Mouse (Mus musculus) heart, embryonic 10.5 days (tissue): ENCODE measurements around the gene Spats2. TPM values are rescaled to one million over a fixed set of nuclear protein-coding genes. Genes with fewer than 3 reads are reported as not detected.
A peak's percentile ranks its signal among the peaks of the same experiment; 100 is the strongest.

Experiments used
- DNase-seq: peaks from one replicate; pipeline ENCODE4 v3.0.0-alpha.2; 2017; ENCODE audit warnings: low spot score
- H3K27ac ChIP-seq: fragments of 300-500 bp; sonication (generic); 2 replicates; pipeline ENCODE4 v1.5.1; 2016; ENCODE audit warnings: mild to moderate bottlenecking
- H3K27me3 ChIP-seq: fragments of 300-500 bp; sonication (generic); 2 replicates; pipeline ENCODE4 v1.6.1; 2016; ENCODE audit warnings: mild to moderate bottlenecking; ENCODE audit not compliant: poor library complexity, insufficient read depth, severe bottlenecking
- H3K36me3 ChIP-seq: fragments of 300-500 bp; sonication (generic); 2 replicates; pipeline ENCODE4 v1.6.1; 2016; ENCODE audit warnings: mild to moderate bottlenecking, moderate library complexity
- H3K4me1 ChIP-seq: fragments of 300-500 bp; sonication (generic); 2 replicates; pipeline ENCODE4 v1.6.1; 2016; ENCODE audit warnings: mild to moderate bottlenecking
- H3K4me3 ChIP-seq: fragments of 300-500 bp; sonication (generic); 2 replicates; pipeline ENCODE4 v1.5.1; 2016; ENCODE audit warnings: mild to moderate bottlenecking, moderate library complexity
- H3K9me3 ChIP-seq: fragments of 300-500 bp; sonication (generic); 2 replicates; pipeline ENCODE4 v1.6.1; 2016; ENCODE audit warnings: mild to moderate bottlenecking, moderate library complexity
- WGBS: fragments of 180-500 bp; shearing (Covaris S2); methylation state at CpG from one replicate; pipeline ENCODE4 v1.1.7; 2016; 5-methylcytosine and 5-hydroxymethylcytosine counted together
- polyA plus RNA-seq: library from polyadenylated mRNA; unstranded; fragments of >200 nt; fragmentation: Nextera tagmentation; extraction: Ambion mirVana; gene quantifications from 2 replicates; pipeline ENCODE4 v1.2.1, GENCODE M21; 2016

The Spats2 gene
- polyA plus RNA-seq, 1 experiment from 2014 or later, result 58.5 TPM

DNA sequence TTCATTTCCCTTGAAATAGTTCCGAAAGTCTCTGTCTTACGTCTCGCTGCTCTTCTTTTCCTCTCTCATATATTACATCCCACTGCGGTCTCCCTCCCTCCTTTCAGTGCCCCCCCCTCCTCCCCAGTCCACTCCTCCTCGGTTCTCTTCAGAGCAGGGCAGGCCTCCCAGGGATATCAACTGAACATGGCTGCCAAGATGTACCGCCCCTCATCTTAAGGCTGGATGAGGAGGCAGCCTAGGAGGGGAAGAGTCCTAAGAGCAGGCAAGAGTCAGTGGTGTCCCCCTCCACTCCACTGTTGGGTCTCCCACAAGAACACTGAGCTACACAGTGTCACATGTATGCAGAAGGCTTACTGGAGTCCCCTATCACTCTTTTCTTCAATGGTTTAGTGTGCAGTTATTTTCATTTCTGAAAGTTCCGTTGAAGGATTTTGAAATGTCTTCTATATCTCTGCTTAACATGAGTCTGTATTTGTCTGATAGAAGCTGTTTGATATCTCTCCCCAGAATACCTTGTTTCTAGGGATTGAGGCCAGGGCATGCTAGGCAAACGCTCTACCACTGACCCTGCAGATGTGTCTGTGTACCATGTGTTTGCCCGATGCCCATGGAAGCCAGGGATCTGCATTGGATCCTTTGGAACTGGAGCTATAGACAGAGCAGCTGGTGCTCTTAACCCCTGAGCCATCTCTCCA lies 58.6 kb downstream of the Spats2 start:
- no peak overlapping the region for H3K27ac ChIP-seq
- WGBS, result 92% methylated on average over 9 of the region's 9 CpGs
- H3K36me3 ChIP-seq, result peaks cover 94% of the 10 kb centered on the region
- no peak for DNase-seq
- no peaks in the 10 kb centered on the region for H3K4me1 ChIP-seq
- no peaks in the 10 kb centered on the region for H3K27me3 ChIP-seq
- H3K4me3 ChIP-seq, result no peak overlapping the region
- H3K9me3 ChIP-seq, result no peaks in the 10 kb centered on the region

DNA sequence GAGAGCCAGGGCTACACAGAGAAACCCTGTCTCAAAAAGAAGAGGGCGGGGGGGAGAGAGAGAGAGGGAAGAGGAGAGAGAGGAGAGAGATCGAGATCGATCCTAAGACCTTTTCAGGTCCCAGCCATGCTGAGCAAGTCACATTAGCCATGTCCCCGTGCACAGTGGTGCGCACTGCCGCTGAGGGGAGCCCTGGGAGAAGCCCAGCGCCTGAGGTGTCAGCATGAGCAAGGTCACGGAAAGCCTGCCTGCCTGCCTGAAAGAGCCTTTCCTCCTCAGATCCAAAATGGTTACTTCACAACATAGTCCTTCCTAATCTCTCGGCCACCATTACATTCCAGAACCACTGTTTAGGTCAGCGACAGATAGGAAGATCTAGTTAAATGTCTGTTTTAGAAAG lies 68.6 kb downstream of the Spats2 start:
- Histone ChIP-seq H3K27me3 (no peaks in the 10 kb centered on the region), H3K9me3 (no peaks in the 10 kb centered on the region), H3K27ac (no peak overlapping the region), H3K4me3 (no peak overlapping the region), H3K4me1 (no peaks in the 10 kb centered on the region), H3K36me3 (peaks cover 71% of the 10 kb centered on the region)
- 83% methylated on average over 10 of the region's 10 CpGs for WGBS
- DNase-seq, result no peak

DNA sequence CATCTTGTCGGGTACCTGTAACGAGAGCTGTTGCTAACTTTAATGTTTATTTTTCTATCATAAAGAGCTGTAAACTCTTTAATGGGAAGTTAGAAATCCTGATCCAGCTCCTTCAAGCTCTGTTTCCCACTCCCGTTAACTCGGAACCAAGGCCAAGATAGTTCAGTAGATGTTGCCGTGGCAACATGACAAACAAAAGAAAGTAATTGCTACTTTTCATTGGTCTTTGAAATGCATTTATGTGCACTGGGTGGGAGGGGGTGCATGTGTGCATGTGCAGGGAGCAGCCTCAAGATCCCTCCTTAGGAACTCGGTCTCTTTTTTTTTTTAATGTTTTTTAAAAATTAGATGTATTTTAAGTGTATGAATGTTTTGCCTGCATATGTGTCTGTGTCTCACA lies 69.3 kb downstream of the Spats2 start:
- 90% methylated on average over 6 of the region's 6 CpGs for WGBS
- H3K4me1 ChIP-seq, result no peaks in the 10 kb centered on the region
- peaks cover 71% of the 10 kb centered on the region for H3K36me3 ChIP-seq
- H3K9me3 ChIP-seq, result no peaks in the 10 kb centered on the region
- no peak overlapping the region for H3K4me3 ChIP-seq
- no peak overlapping the region for H3K27ac ChIP-seq
- no peak for DNase-seq
- H3K27me3 ChIP-seq, result no peaks in the 10 kb centered on the region

DNA sequence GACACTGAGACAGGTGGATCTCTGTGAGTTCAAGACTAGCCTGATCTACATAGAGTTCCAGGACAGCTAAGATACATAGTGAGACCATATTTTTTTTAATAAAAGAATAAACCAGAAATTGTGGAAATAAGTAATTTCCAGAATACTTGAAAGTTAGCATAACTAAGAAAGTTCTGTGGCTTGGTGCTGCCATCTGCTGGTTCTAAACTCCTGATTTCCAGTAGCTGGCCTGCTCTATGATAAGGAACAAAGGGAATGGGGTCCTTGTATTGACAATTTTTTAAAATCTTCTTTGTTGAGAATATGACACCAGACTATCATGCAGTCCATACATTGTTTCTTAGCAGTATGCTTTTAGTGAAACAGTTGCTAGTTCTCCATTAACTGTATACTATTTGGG lies 73.0 kb downstream of the Spats2 start:
- peaks cover 72% of the 10 kb centered on the region for H3K36me3 ChIP-seq
- H3K27me3 ChIP-seq, result no peaks in the 10 kb centered on the region
- DNase-seq, result no peak
- H3K4me3 ChIP-seq, result no peak overlapping the region
- H3K4me1 ChIP-seq, result no peaks in the 10 kb centered on the region
- no peak overlapping the region for H3K27ac ChIP-seq
- no peaks in the 10 kb centered on the region for H3K9me3 ChIP-seq

- DNase-seq, result no peak
- Histone ChIP-seq H3K4me3 (no peak overlapping the region), H3K4me1 (0 out of 2 replicates have a peak, but pooled peaks cover 3% of the 10 kb centered on the region), H3K9me3 (no peaks in the 10 kb centered on the region), H3K36me3 (peaks cover 84% of the 10 kb centered on the region), H3K27me3 (no peaks in the 10 kb centered on the region), H3K27ac (no peak overlapping the region)
- WGBS, result 83% methylated on average over 8 of the region's 8 CpGs
Measured at GRCm38 (mm10) chr15:99205959-99206358, 80.2 kb downstream of the Spats2 start.

GRCm38 (mm10) chr15:99213183-99213582 lies 87.5 kb downstream of the Spats2 start:
- Histone ChIP-seq H3K36me3 (peaks cover 66% of the 10 kb centered on the region), H3K4me1 (0 out of 2 replicates have a peak, but pooled peaks cover 5% of the 10 kb centered on the region)
- 86% methylated on average over 10 of the region's 10 CpGs for WGBS

GRCm38 (mm10) chr15:99214941-99215340 lies 89.2 kb downstream of the Spats2 start:
- no peak overlapping the region for H3K4me3 ChIP-seq
- no peak for DNase-seq
- H3K27me3 ChIP-seq, result peaks cover 8% of the 10 kb centered on the region
- H3K9me3 ChIP-seq, result no peaks in the 10 kb centered on the region
- H3K36me3 ChIP-seq, result peaks cover 49% of the 10 kb centered on the region
- 65% methylated on average over 2 of the region's 2 CpGs for WGBS
- H3K27ac ChIP-seq, result no peak overlapping the region
- H3K4me1 ChIP-seq, result 0 out of 2 replicates have a peak, but pooled peaks cover 5% of the 10 kb centered on the region

More at GRCm38 (mm10) chr15:99213183-99213582, 87.5 kb downstream of the Spats2 start:
- no peaks in the 10 kb centered on the region for H3K9me3 ChIP-seq
- no peak overlapping the region for H3K4me3 ChIP-seq
- no peak for DNase-seq
- H3K27ac ChIP-seq, result no peak overlapping the region
- no peaks in the 10 kb centered on the region for H3K27me3 ChIP-seq

GRCm38 (mm10) chr15:99215741-99216463 lies 90.2 kb downstream of the Spats2 start:
- no peak for DNase-seq
- 84% methylated on average over 11 of the region's 11 CpGs for WGBS
- Histone ChIP-seq H3K4me3 (no peak overlapping the region), H3K36me3 (peaks cover 39% of the 10 kb centered on the region), H3K9me3 (no peaks in the 10 kb centered on the region), H3K4me1 (0 out of 2 replicates have a peak, but pooled peaks cover 5% of the 10 kb centered on the region), H3K27me3 (peaks cover 18% of the 10 kb centered on the region), H3K27ac (no peak overlapping the region)

- no peaks in the 10 kb centered on the region for H3K9me3 ChIP-seq
- no peak overlapping the region for H3K4me3 ChIP-seq
- no peak overlapping the region for H3K27ac ChIP-seq
- peaks cover 22% of the 10 kb centered on the region for H3K36me3 ChIP-seq
- 79% methylated on average over 4 of the region's 4 CpGs for WGBS
- DNase-seq, result no peak
- peaks cover 35% of the 10 kb centered on the region for H3K27me3 ChIP-seq
- H3K4me1 ChIP-seq, result 0 out of 2 replicates have a peak, but pooled peaks cover 11% of the 10 kb centered on the region
Measured at GRCm38 (mm10) chr15:99217630-99218029, 91.9 kb downstream of the Spats2 start.

GRCm38 (mm10) chr15:99221315-99221952 lies 95.7 kb downstream of the Spats2 start:
- no peaks in the 10 kb centered on the region for H3K9me3 ChIP-seq
- H3K36me3 ChIP-seq, result no peaks in the 10 kb centered on the region
- WGBS, result 8% methylated on average over 8 of the region's 8 CpGs
- no peak for DNase-seq
- H3K27me3 ChIP-seq, result peaks cover 73% of the 10 kb centered on the region
- H3K4me1 ChIP-seq, result peaks cover 40% of the 10 kb centered on the region
- H3K27ac ChIP-seq, result no peak overlapping the region
- no peak overlapping the region for H3K4me3 ChIP-seq

- H3K27ac ChIP-seq, result 0 out of 2 replicates have a peak overlapping the region, but pooled peaks have one; percentile 37
- H3K4me3 ChIP-seq, result peak overlapping the region; percentile 64
- H3K36me3 ChIP-seq, result no peaks in the 10 kb centered on the region
- H3K4me1 ChIP-seq, result peaks cover 40% of the 10 kb centered on the region
- no peaks in the 10 kb centered on the region for H3K9me3 ChIP-seq
- peaks cover 88% of the 10 kb centered on the region for H3K27me3 ChIP-seq
- no peak for DNase-seq
- WGBS, result 10% methylated on average over 18 of the region's 18 CpGs
Measured at GRCm38 (mm10) chr15:99222794-99223584, 97.3 kb downstream of the Spats2 start.

GRCm38 (mm10) chr15:99223585-99224207 lies 98.0 kb downstream of the Spats2 start:
- H3K4me3 ChIP-seq, result peak overlapping the region; percentile 64
- H3K36me3 ChIP-seq, result no peaks in the 10 kb centered on the region
- no peaks in the 10 kb centered on the region for H3K9me3 ChIP-seq
- no peak for DNase-seq
- peak overlapping the region; percentile 37 for H3K27ac ChIP-seq
- peaks cover 95% of the 10 kb centered on the region for H3K27me3 ChIP-seq
- H3K4me1 ChIP-seq, result peaks cover 40% of the 10 kb centered on the region
- under 1% methylated on average over 45 of the region's 46 CpGs for WGBS
